Mouse (Mus musculus): ENCODE results near the gene Psen1.

Gene Psen1

GRCm38 (mm10) chr12:83776766-83777165 lies 88.8 kb downstream of the Psen1 start:
- no peak for DNase-seq (ENCODE audit: low read depth)

GRCm38 (mm10) chr12:83780181-83780580 lies 92.2 kb downstream of the Psen1 start:
- no peak for DNase-seq (ENCODE audit: low read depth)

- DNase-seq (ENCODE audit: low read depth), result no peak
These were observed 93.3 kb downstream of the Psen1 start for GRCm38 (mm10) chr12:83781204-83781603.

- no peak for DNase-seq (ENCODE audit: low read depth)
These were observed 93.8 kb downstream of the Psen1 start for GRCm38 (mm10) chr12:83781640-83782278.

GRCm38 (mm10) chr12:83782669-83783068 lies 94.7 kb downstream of the Psen1 start:
- DNase-seq (ENCODE audit: low read depth), result no peak

All from NIH3T3 (cell line).